ENCODE assay signal across 8 mouse cellular contexts in the genomic region with DNA sequence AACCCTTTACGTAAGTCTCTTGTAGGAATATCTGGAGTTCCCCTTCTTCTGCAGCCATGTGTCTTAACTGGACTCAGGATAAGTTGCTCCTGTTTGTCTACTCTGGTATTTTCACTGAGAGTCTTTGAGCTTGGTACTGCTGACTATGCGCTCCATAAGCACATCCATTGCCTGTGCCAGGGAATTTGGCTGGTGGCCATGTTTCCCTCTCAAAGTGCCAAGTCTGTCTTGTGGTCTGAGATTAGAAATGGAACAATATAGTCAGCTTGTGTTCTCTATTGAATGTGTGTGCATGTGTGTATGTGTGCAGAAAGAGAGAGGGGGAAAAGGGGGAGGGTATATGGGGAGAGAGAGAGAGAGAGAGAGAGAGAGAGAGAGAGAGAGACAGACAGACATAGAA.
A peak's percentile ranks its signal among the peaks of the same experiment; 100 is the strongest.
DNase-seq lines count a peak whose midpoint lies in the region; ATAC-seq and TF ChIP-seq lines count a peak whose summit lies in the region.

No protein-coding gene starts in this region.

- H3K4me3 ChIP-seq in gastrocnemius, adult 2 months, result no peak overlapping the region
- no peak overlapping the region for H3K4me3 ChIP-seq in forebrain, postnatal 0 days (ENCODE audit: low read depth, low read length)
- no peak overlapping the region for H3K4me3 ChIP-seq in intestine, postnatal 0 days (ENCODE audit: low read depth, low read length)
- no peak overlapping the region for H3K4me3 ChIP-seq in liver, embryonic 12.5 days

- H3K9ac ChIP-seq in forebrain, postnatal 0 days, result no peak overlapping the region
- H3K9ac ChIP-seq in intestine, postnatal 0 days (ENCODE audit: low read depth, low read length), result no peak overlapping the region
- no peak overlapping the region for H3K9ac ChIP-seq in liver, embryonic 12.5 days

- 0 out of 2 replicates have a peak, but pooled peaks cover 5% of the 10 kb centered on the region for H3K4me1 ChIP-seq in forebrain, postnatal 0 days (ENCODE audit: insufficient read depth)
- no peaks in the 10 kb centered on the region for H3K4me1 ChIP-seq in intestine, postnatal 0 days (replicated peaks; ENCODE audit: control insufficient read depth, insufficient read depth, low read length)
- no peaks in the 10 kb centered on the region for H3K4me1 ChIP-seq in liver, embryonic 12.5 days

- intact Hi-C loops in gastrocnemius, adult 2 months (cut with DNase I), result no loop called here
- intact Hi-C loops in gastrocnemius, postnatal 36 days (cut with DNase I), result no loop called here

- peak; percentile 42 for DNase-seq in gastrocnemius, adult 2 months
- no peak for DNase-seq in gastrocnemius, postnatal 36 days
- DNase-seq in brain, adult 2 months (ENCODE audit: low read depth, low spot score), result peak; percentile 92
- peak; percentile 81 for DNase-seq in forebrain, postnatal 0 days
- DNase-seq in layer of hippocampus, postnatal 36 days, result peak; percentile 73 to 79
- no peak for DNase-seq in embryo, embryonic 10.5 days (ENCODE audit: low spot score)

- H3K4me2 ChIP-seq in forebrain, postnatal 0 days (ENCODE audit: low read depth), result no peak overlapping the region
- no peak overlapping the region for H3K4me2 ChIP-seq in intestine, postnatal 0 days (replicated peaks; ENCODE audit: low read depth)
- H3K4me2 ChIP-seq in liver, embryonic 12.5 days, result no peak overlapping the region

- peak; percentile 63 for ATAC-seq in forebrain, postnatal 0 days
- ATAC-seq in intestine, postnatal 0 days, result no peak
- no peak for ATAC-seq in liver, embryonic 12.5 days

- H3K9me3 ChIP-seq in forebrain, postnatal 0 days (ENCODE audit: low read length), result no peaks in the 10 kb centered on the region
- H3K9me3 ChIP-seq in intestine, postnatal 0 days (ENCODE audit: control insufficient read depth), result no peaks in the 10 kb centered on the region
- H3K9me3 ChIP-seq in liver, embryonic 12.5 days (replicated peaks), result no peaks in the 10 kb centered on the region

- WGBS in forebrain, postnatal 0 days, result 48% methylated on average over 2 of the region's 2 CpGs
- 87% methylated on average over 2 of the region's 2 CpGs for WGBS in intestine, postnatal 0 days
- WGBS in liver, embryonic 12.5 days (ENCODE audit: insufficient replicate concordance), result 79% methylated on average over 2 of the region's 2 CpGs

- H3K27me3 ChIP-seq in forebrain, postnatal 0 days (ENCODE audit: insufficient read depth, low read length), result no peaks in the 10 kb centered on the region
- H3K27me3 ChIP-seq in intestine, postnatal 0 days (replicated peaks; ENCODE audit: control insufficient read depth, insufficient read depth, low read length), result no peaks in the 10 kb centered on the region
- no peaks in the 10 kb centered on the region for H3K27me3 ChIP-seq in liver, embryonic 12.5 days (replicated peaks)

- no peak for TF ChIP-seq CTCF in gastrocnemius, adult 2 months (IDR thresholded peaks at IDR 0.05)
- TF ChIP-seq CTCF in forebrain, postnatal 0 days (IDR thresholded peaks at IDR 0.05; ENCODE audit: low read depth), result no peak
- no peak for TF ChIP-seq CTCF in intestine, postnatal 0 days (IDR thresholded peaks at IDR 0.05; ENCODE audit: low read depth)

- H3K36me3 ChIP-seq in forebrain, postnatal 0 days (ENCODE audit: insufficient read depth), result no peaks in the 10 kb centered on the region
- no peaks in the 10 kb centered on the region for H3K36me3 ChIP-seq in intestine, postnatal 0 days (ENCODE audit: control insufficient read depth, insufficient read depth)
- H3K36me3 ChIP-seq in liver, embryonic 12.5 days, result no peaks in the 10 kb centered on the region

- no peak overlapping the region for H3K27ac ChIP-seq in gastrocnemius, adult 2 months
- H3K27ac ChIP-seq in forebrain, postnatal 0 days (ENCODE audit: low read depth, low read length), result no peak overlapping the region
- H3K27ac ChIP-seq in intestine, postnatal 0 days (ENCODE audit: low read depth, low read length), result no peak overlapping the region
- H3K27ac ChIP-seq in liver, embryonic 12.5 days, result no peak overlapping the region

Comparison
In these comparisons a context has a peak if more than half of its experiments do, and no peak if none do; other contexts are left out.
1. DNase-seq: peak in gastrocnemius, adult 2 months (single experiment), brain, adult 2 months (single experiment), forebrain, postnatal 0 days (single experiment) and layer of hippocampus, postnatal 36 days (2 of 2); none in gastrocnemius, postnatal 36 days (0 of 2) and embryo, embryonic 10.5 days (single experiment).